ENCODE assay signal across 25 mouse cellular contexts in genomic region chr1:178329946-178330345, GRCm38 (mm10). TPM values are rescaled to one million over a fixed set of nuclear protein-coding genes. Genes with fewer than 3 reads are reported as not detected.
DNase-seq lines count a peak whose midpoint lies in the region; ATAC-seq and TF ChIP-seq lines count a peak whose summit lies in the region.
"Had no signal": no experiment of that assay in that cellular context is flagged by ENCODE, and none has a peak within 500 bp of the region (broad histone marks: within the 10 kb centered on the region; RNA-seq: fewer than 3 reads in every experiment).

No protein-coding gene starts in this region.

- TF ChIP-seq POLR2A in bone marrow macrophage, adult 2 months (IDR thresholded peaks at IDR 0.05; ENCODE audit: borderline replicate concordance, low read depth, low read length), result no peak

- TF ChIP-seq EP300 in stomach, postnatal 0 days (optimal IDR thresholded peaks at IDR 0.05), result no peak

- H3K27me3 ChIP-seq in intestine, postnatal 0 days (replicated peaks; ENCODE audit: control insufficient read depth, insufficient read depth, low read length), result no peaks in the 10 kb centered on the region
- no peaks in the 10 kb centered on the region for H3K27me3 ChIP-seq in stomach, postnatal 0 days (ENCODE audit: control insufficient read depth, insufficient read depth, low read length)
- H3K27me3 ChIP-seq: hindbrain, embryonic 13.5 days; limb, embryonic 15.5 days; neural tube, embryonic 13.5 days; Patski had no signal

- peak; percentile 87 for DNase-seq in heart, adult 11 months
- DNase-seq in heart, postnatal 25 days (ENCODE audit: low spot score), result no peak
- DNase-seq in stomach, postnatal 0 days (ENCODE audit: low spot score), result peak; percentile 47
- DNase-seq in retina, postnatal 1 day, result no peak
- no peak for DNase-seq in right cerebral cortex, postnatal 36 days (ENCODE audit: low spot score in 2 of 2)
- DNase-seq: adrenal gland, adult 8-10 months; cerebellum, adult 11-12 months; cerebellum, postnatal 14 days; gastrocnemius, postnatal 14 days; heart, postnatal 36 days; layer of hippocampus, adult 9-11 months had no signal

- H3K4me3 ChIP-seq in bone marrow macrophage, adult 2 months (ENCODE audit: insufficient read depth, low read length), result no peak overlapping the region
- H3K4me3 ChIP-seq in intestine, postnatal 0 days (ENCODE audit: low read depth, low read length), result no peak overlapping the region
- H3K4me3 ChIP-seq in stomach, postnatal 0 days (ENCODE audit: low read depth, low read length), result no peak overlapping the region
- H3K4me3 ChIP-seq: forebrain, embryonic 10.5 days; hindbrain, embryonic 13.5 days; limb, embryonic 15.5 days; midbrain, embryonic 10.5 days; myocyte; neural tube, embryonic 13.5 days had no signal

- no peaks in the 10 kb centered on the region for H3K9me3 ChIP-seq in intestine, postnatal 0 days (ENCODE audit: control insufficient read depth)
- no peaks in the 10 kb centered on the region for H3K9me3 ChIP-seq in stomach, postnatal 0 days (ENCODE audit: control insufficient read depth, low read length)
- H3K9me3 ChIP-seq: forebrain, embryonic 10.5 days; hindbrain, embryonic 13.5 days; limb, embryonic 15.5 days; midbrain, embryonic 10.5 days; neural tube, embryonic 13.5 days had no signal

- ATAC-seq in intestine, postnatal 0 days, result peak; percentile 83
- peak; percentile 78 for ATAC-seq in stomach, postnatal 0 days (ENCODE audit: low FRiP score, low TSS enrichment)
- ATAC-seq: activated CD4-positive, CD25-positive, alpha-beta regulatory T cell, adult 4 months; forebrain, embryonic 16.5 days; inflammation-experienced regulatory T-cells, adult 6 months; lung, postnatal 0 days; midbrain, embryonic 16.5 days; Patski had no signal

- H3K36me3 ChIP-seq in intestine, postnatal 0 days (ENCODE audit: control insufficient read depth, insufficient read depth), result peaks cover 63% of the 10 kb centered on the region
- H3K36me3 ChIP-seq in stomach, postnatal 0 days (ENCODE audit: control insufficient read depth, insufficient read depth, low read length), result peaks cover 33% of the 10 kb centered on the region

- 31% methylated on average over 6 of the region's 6 CpGs for WGBS in intestine, postnatal 0 days
- 53% methylated on average over 6 of the region's 6 CpGs for WGBS in stomach, postnatal 0 days

- H3K27ac ChIP-seq in bone marrow macrophage, adult 2 months (ENCODE audit: insufficient read depth, low read depth, low read length), result peak overlapping the region; percentile 26; the same call in 1 of the 2 replicates
- H3K27ac ChIP-seq in intestine, postnatal 0 days (ENCODE audit: low read depth, low read length), result 0 out of 2 replicates have a peak overlapping the region, but pooled peaks have one; percentile 11
- H3K27ac ChIP-seq in stomach, postnatal 0 days (replicated peaks), result no peak overlapping the region
- H3K27ac ChIP-seq: forebrain, embryonic 10.5 days; hindbrain, embryonic 13.5 days; limb, embryonic 15.5 days; midbrain, embryonic 10.5 days; neural tube, embryonic 13.5 days had no signal

- intact Hi-C loops in heart, postnatal 25 days (cut with DNase I), result no loop called here

- no peak overlapping the region for H3K9ac ChIP-seq in intestine, postnatal 0 days (ENCODE audit: low read depth, low read length)
- no peak overlapping the region for H3K9ac ChIP-seq in stomach, postnatal 0 days (ENCODE audit: low read length)
- H3K9ac ChIP-seq: hindbrain, embryonic 13.5 days; limb, embryonic 15.5 days; neural tube, embryonic 13.5 days had no signal

- TF ChIP-seq CTCF in bone marrow macrophage, adult 2 months (IDR thresholded peaks at IDR 0.05; ENCODE audit: low read depth, low read length), result no peak
- no peak for TF ChIP-seq CTCF in intestine, postnatal 0 days (IDR thresholded peaks at IDR 0.05; ENCODE audit: low read depth)
- TF ChIP-seq CTCF in stomach, postnatal 0 days (IDR thresholded peaks at IDR 0.05; ENCODE audit: low read depth), result no peak

- H3K4me2 ChIP-seq in intestine, postnatal 0 days (replicated peaks; ENCODE audit: low read depth), result no peak overlapping the region
- H3K4me2 ChIP-seq in stomach, postnatal 0 days (replicated peaks; ENCODE audit: low read depth), result no peak overlapping the region
- H3K4me2 ChIP-seq: hindbrain, embryonic 13.5 days; limb, embryonic 15.5 days; neural tube, embryonic 13.5 days had no signal

- H3K4me1 ChIP-seq in bone marrow macrophage, adult 2 months (ENCODE audit: control insufficient read depth, insufficient read depth, low read length), result peaks cover 31% of the 10 kb centered on the region
- H3K4me1 ChIP-seq in intestine, postnatal 0 days (replicated peaks; ENCODE audit: control insufficient read depth, insufficient read depth, low read length), result peaks cover 8% of the 10 kb centered on the region; the same call in 1 of the 2 replicates
- H3K4me1 ChIP-seq in stomach, postnatal 0 days (replicated peaks; ENCODE audit: control insufficient read depth, insufficient read depth), result no peaks in the 10 kb centered on the region

RNA-seq across cellular contexts. Expression of gene Hnrnpu, which starts 7.7 kb away (rescaled TPM):
- 100 to 1,000 TPM; 158 to 184 TPM for total RNA-seq in heart, postnatal 25 days (2021)
- 534 and 556 TPM in 2 replicates for polyA plus RNA-seq in bone marrow macrophage, adult 2 months (2012; ENCODE audit: insufficient read depth, insufficient read length, missing spikeins)
- polyA plus RNA-seq in intestine, postnatal 0 days (2015; fragmentation: Nextera tagmentation; extraction: Ambion mirVana), result 131 TPM in 2 replicates
- 129 and 147 TPM in 2 replicates for polyA plus RNA-seq in stomach, postnatal 0 days (2015; fragmentation: Nextera tagmentation; extraction: Ambion mirVana)

RNA-seq across cellular contexts. Expression of gene Cox20, which starts 11.0 kb away (rescaled TPM):
- 100 to 1,000 TPM; 103 to 125 TPM for total RNA-seq in heart, postnatal 25 days (2021)
- polyA plus RNA-seq in bone marrow macrophage, adult 2 months (2012; ENCODE audit: insufficient read depth, insufficient read length, missing spikeins), result 73.7 and 80.6 TPM in 2 replicates
- polyA plus RNA-seq in intestine, postnatal 0 days (2015; fragmentation: Nextera tagmentation; extraction: Ambion mirVana), result 146 and 148 TPM in 2 replicates
- polyA plus RNA-seq in stomach, postnatal 0 days (2015; fragmentation: Nextera tagmentation; extraction: Ambion mirVana), result 140 and 146 TPM in 2 replicates

Comparison
In these comparisons a context has a peak if more than half of its experiments do, and no peak if none do; other contexts are left out.
1. DNase-seq: peak in heart, adult 11 months (single experiment) and stomach, postnatal 0 days (single experiment); none in heart, postnatal 25 days (single experiment), retina, postnatal 1 day (single experiment) and right cerebral cortex, postnatal 36 days (0 of 2).